Mouse (Mus musculus) brain, embryonic 14.5 days (tissue): ENCODE results near the gene Smyd2.

Source experiments
- CTCF ChIP-seq: fragments of 200-500 bp; IDR thresholded peaks from 2 replicates; pipeline ENCODE4 v1.5.1; 2012; ENCODE audit warnings: inconsistent platforms, mild to moderate bottlenecking, moderate library complexity, borderline replicate concordance; ENCODE audit not compliant: insufficient read depth, insufficient read length; ENCODE audit errors: extremely low read depth
- POLR2A ChIP-seq: fragments of 200-500 bp; IDR thresholded peaks from 2 replicates; pipeline ENCODE4 v1.6.1; 2012; ENCODE audit warnings: mild to moderate bottlenecking, inconsistent platforms, borderline replicate concordance; ENCODE audit not compliant: poor library complexity, insufficient read depth, insufficient read length, severe bottlenecking; ENCODE audit errors: extremely low read depth

DNA sequence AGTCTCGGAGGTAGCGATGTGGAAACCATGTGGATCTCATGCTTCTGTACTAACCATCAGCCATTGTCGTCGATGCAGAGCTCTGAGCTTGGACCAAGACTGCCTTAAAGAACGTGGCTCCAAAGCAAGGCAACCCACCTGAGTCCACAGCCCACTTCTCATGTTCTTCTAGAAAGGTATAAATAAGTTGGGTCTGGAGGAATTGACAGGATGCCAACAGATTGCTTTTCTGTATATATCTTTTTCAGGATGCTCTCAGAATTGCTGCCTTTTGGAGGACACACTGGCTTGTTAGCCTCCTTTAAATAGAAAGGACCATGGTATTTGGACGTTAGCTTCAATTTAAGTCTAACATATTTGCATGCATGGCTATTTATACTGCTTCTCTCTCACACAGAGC, 29.7 kb upstream of the Smyd2 start:
- TF ChIP-seq CTCF (no peak), POLR2A (no peak)
